Mouse (Mus musculus) adrenal gland, adult 8-10 months (tissue): Measurements from ENCODE around the gene Ppan. TPM values are rescaled to one million over a fixed set of nuclear protein-coding genes. Genes with fewer than 3 reads are reported as not detected.

Experiments used
- DNase-seq: peaks from one replicate; pipeline ENCODE4 v3.0.0; 2022
- total RNA-seq, 4 experiments: library from RNA; stranded (reverse); gene quantifications; 2 replicates each; pipeline ENCODE4 v1.2.4; 2022

The Ppan gene
- total RNA-seq: 10 to 100 TPM; 27.8 to 43.1 (median 35.8) TPM

GRCm38 (mm10) chr9:20887704-20888385 is at the start of gene Ppan:
Ppan (plus strand) TSS chr9:20888175.
- peak; percentile 95 for DNase-seq

GRCm38 (mm10) chr9:20838931-20839330 is 49.0 kb upstream of the Ppan start:
- no peak for DNase-seq

DNA sequence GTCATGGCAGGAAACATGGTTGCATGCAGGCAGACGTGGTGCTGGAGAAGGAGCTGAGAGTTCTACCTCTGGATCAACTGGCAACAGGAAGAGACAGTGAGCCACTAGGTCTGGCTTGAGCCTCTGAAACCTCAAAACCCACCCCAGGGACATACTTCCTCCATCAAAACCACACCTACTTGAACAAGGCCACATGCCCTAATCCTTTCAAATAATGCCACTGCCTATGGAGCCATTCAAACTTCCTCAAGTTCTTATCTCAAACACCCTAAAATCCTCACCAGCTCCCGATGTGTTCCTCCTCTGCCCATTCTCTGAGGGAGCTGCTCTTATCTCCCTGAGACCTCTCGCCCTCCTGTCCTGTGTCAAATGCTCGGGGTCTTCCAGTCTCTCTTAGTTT is 45.8 kb upstream of the Ppan start:
- DNase-seq: no peak

- DNase-seq: no peak
Observed at GRCm38 (mm10) chr9:20842670-20843069, 45.3 kb upstream of the Ppan start.

DNA sequence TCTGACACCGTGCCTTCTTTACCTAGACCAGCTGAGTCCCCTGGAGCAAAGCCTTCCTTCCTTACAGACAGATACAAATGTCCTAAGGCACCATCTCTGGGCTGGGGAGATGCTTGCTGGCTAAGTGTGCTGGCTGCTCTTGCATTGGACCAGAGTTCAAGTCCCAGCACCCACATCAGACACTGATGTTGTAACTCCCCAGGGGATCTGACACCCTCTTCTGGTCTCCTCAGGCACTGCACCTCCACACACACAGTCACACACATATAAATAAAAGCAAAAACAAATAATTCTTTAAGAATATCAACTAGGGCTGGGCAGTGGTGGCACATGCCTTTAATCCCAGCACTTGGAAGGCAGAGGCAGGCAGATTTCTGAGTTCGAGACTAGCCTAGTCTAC is 37.8 kb upstream of the Ppan start:
- DNase-seq: no peak

DNA sequence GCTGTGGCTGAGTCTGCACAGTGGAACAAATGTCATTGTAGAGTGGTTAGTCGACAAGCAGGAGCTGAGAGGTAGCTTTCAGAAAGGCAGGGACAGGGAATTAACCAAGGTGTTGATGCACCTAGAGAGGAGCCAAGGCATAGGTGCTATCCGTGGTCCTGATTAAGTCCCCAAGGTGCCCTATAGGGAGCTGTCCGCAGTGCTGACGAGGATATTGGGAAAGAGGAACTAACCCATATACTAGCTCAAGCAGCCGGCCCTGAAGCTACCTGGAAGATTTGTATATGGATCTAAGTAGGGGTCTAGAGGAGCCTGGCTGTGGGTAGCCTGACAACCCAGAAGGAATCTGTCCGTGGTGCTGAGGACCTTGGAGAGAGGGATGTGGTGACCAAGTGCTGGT is 30.8 kb upstream of the Ppan start:
- DNase-seq: no peak

DNA sequence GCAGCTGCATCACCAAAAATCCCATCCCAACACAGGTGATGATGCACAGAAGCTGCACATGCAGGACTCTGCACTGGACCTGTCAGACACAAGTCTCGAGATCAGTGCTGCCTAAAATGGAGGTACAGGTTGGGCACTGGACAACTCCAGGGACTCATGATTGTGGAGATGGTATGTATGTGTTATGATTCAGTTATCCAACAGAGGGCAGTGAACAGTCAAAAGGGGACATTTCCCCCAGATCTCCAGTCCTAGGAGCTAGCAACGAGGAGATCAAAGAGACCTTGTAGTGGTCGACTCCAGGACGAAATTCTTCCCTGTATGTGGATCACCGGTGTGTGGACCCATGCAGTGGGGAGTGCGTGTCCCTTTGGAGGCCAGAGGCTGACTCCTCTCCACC is 28.0 kb upstream of the Ppan start:
- no peak for DNase-seq

- no peak for DNase-seq
Observed at GRCm38 (mm10) chr9:20861821-20862220, 26.2 kb upstream of the Ppan start.

GRCm38 (mm10) chr9:20862225-20862624 is 25.8 kb upstream of the Ppan start:
- DNase-seq: no peak

GRCm38 (mm10) chr9:20866879-20867278 is 21.1 kb upstream of the Ppan start:
- no peak for DNase-seq

DNA sequence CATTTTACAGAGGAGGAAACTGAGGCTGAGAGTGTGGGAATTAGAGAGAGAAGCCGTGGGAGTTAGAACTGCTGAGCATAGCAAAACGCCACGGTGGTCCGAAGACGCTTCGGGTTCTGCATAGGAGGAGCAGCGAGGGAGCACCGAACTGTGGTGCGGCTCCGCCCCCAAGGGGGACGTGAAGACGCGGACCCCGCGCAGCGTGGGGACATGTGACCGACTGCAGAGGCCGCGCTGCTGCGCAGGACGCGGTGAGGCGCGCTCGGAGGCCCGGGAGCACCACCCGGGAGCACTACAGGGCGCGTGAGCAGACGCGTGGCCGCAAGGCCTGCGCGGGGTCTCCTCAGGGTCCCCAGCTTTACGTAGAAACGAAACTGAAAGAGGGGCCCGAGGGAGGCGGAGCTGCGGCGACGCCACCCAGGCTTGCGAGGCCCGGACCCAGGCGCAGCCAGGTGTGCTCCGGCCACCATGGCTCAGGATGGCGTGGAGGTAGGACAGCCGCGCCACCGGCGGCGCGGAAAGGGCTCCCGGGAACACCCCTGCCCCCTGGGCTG is 19.4 kb upstream of the Ppan start, which contains the start of gene A230050P20Rik:
TSS of gene A230050P20Rik (plus strand) at position 195 of the 554 bp plus-strand sequence.
- DNase-seq: no peak

DNA sequence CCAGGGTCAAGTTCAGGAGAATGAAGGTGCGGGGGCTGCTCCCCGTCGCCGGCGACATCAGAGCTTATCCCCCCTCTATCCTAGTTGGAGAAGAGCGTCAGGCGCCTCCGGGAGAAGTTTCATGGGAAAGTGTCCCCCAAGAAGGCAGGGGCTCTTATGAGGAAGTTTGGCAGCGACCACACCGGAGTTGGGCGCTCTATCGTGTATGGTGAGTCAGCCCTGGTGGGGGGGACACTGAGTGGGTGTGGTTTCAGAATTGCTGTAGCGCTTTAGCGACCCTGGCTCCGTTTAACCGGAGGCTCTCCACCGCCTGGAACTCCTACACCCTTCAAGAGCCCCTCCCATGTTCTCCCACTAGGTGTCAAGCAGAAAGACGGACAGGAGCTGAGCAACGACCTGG is 18.7 kb upstream of the Ppan start:
- DNase-seq: no peak

GRCm38 (mm10) chr9:20870211-20871173 is 17.5 kb upstream of the Ppan start:
- DNase-seq: no peak

DNA sequence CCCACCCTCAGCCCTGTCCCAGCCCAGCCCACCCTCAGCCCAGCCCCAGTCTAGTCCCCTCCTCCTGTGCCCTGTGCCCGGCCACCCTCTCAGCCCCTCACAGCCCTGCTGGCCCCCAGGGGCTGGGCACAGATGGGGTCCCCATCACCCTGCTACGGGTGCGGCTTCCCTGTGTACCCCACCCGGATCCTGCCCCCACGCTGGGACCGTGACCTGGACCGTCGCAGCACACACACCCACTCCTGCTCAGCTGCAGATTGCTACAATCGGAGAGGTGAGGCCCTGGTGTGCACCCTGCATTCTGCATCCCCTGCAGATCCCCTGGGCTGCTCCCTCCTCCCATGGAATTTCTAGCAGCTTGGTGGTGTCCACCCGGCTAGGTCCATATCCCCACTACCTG is 15.0 kb upstream of the Ppan start:
- DNase-seq: no peak

DNA sequence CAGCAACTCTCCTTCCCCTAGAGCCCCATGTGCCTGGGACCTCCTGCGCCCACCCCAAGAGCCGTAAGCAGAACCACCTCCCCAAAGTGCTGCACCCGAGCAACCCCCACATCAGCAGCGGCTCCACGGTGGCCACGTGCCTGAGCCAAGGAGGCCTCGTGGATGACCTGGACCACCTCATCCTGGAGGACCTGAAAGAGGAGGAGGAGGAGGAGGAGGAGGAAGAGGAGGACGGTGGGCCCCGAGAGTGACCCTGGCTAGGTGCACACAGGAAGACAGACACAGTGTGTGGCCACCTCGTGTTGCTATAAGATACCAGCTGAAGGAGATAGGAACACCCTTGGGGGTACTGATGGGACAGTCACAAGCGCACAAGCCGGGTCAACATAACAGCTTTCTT is 14.5 kb upstream of the Ppan start:
- DNase-seq: no peak

GRCm38 (mm10) chr9:20875021-20875790 is 12.8 kb upstream of the Ppan start:
- no peak for DNase-seq

GRCm38 (mm10) chr9:20876318-20877117 is 11.5 kb upstream of the Ppan start:
- DNase-seq: no peak

- DNase-seq: no peak
Observed at GRCm38 (mm10) chr9:20877118-20878040, 10.6 kb upstream of the Ppan start.

- DNase-seq: peak; percentile 99
Observed at GRCm38 (mm10) chr9:20878041-20878709, 9.8 kb upstream of the Ppan start.

GRCm38 (mm10) chr9:20878710-20879065 is 9.3 kb upstream of the Ppan start:
- no peak for DNase-seq
